Mouse (Mus musculus): Measurements from ENCODE around the gene Myo1e. TPM values are rescaled to one million over a fixed set of nuclear protein-coding genes. Genes with fewer than 3 reads are reported as not detected.

Myo1e gene
- total and polyA plus RNA-seq, 3 experiments, result 82.3 to 186 (median 98.7) TPM

DNA sequence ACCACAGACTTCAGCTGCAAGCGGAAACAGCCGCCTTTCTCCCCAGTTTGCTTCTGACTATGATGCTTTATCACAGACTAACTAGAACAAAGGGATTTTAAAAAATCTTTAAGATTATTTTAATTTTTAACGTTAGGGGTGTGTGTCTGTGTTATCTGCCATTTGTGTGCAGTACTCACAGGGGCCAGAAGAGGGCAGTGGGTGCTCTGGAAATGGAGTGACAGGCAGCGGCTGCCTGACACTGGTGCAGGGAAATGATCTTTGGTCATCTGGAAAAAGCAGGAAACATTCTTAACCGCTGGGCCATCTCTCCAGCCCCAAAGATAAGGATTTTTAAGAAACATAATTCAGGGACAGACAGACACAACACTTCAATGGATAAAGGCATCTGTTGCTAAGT is 4.4 kb upstream of the Myo1e start (continued):
- TF ChIP-seq ELF1 (IDR thresholded peaks at IDR 0.05; ENCODE audit: low read depth, low read length), result 0 out of 2 replicates have a peak, but pooled peaks have one; percentile 31
- no peak for TF ChIP-seq TBP (conservative IDR thresholded peaks at IDR 0.05; ENCODE audit: low read depth, low read length)
- TF ChIP-seq ZC3H11A (IDR thresholded peaks at IDR 0.05; ENCODE audit: low read depth, low read length), result peak; percentile 84
- TF ChIP-seq USF2 (conservative IDR thresholded peaks at IDR 0.05; ENCODE audit: low read depth, low read length), result no peak
- no peak for TF ChIP-seq EP300 (IDR thresholded peaks at IDR 0.05; ENCODE audit: low read length)
- TF ChIP-seq JUND (conservative IDR thresholded peaks at IDR 0.05; ENCODE audit: low read depth, low read length), result no peak
- no peak for TF ChIP-seq NRF1 (IDR thresholded peaks at IDR 0.05; ENCODE audit: low read depth, low read length)
- TF ChIP-seq GABPA (IDR thresholded peaks at IDR 0.05; ENCODE audit: insufficient replicate concordance, low read depth, low read length), result no peak
- peak; percentile 90 for TF ChIP-seq RAD21 (IDR thresholded peaks at IDR 0.05; ENCODE audit: low read depth, low read length)
- TF ChIP-seq E2F4 (IDR thresholded peaks at IDR 0.05; ENCODE audit: insufficient replicate concordance, low read depth, low read length), result 0 out of 2 replicates have a peak, but pooled peaks have one; percentile 22
- TF ChIP-seq JUN (IDR thresholded peaks at IDR 0.05; ENCODE audit: insufficient read depth, low read depth, low read length), result no peak
- TF ChIP-seq BHLHE40 (IDR thresholded peaks at IDR 0.05; ENCODE audit: low read depth, low read length), result no peak
- TF ChIP-seq PAX5 (IDR thresholded peaks at IDR 0.05; ENCODE audit: low read length), result no peak
- peak; percentile 86 for TF ChIP-seq SMC3 (IDR thresholded peaks at IDR 0.05; ENCODE audit: low read depth, low read length)
- TF ChIP-seq ZNF384 (IDR thresholded peaks at IDR 0.05; ENCODE audit: low read depth, low read length), result 0 out of 2 replicates have a peak, but pooled peaks have one; percentile 27

- Histone ChIP-seq H3K27me3 (replicated peaks) (no peaks in the 10 kb centered on the region), H3K4me1 (ENCODE audit: control insufficient read depth in 1 of 2, insufficient read depth in 2 of 2) (peaks cover 0 to 34% of the 10 kb centered on the region in 2 experiments; a peak in 2 of 4 replicates), H3K79me2 (replicated peaks; ENCODE audit: control insufficient read depth, extremely low read depth, insufficient read depth, poor library complexity, severe bottlenecking) (peaks cover 13% of the 10 kb centered on the region), H3K36me3 (replicated peaks in 1 of 2; ENCODE audit: control insufficient read depth in 1 of 2, insufficient read depth in 1 of 2, low read length in 1 of 2) (no peaks in the 10 kb centered on the region), H3K9ac (ENCODE audit: insufficient read depth, low read depth) (no peak overlapping the region), H3K4me2 (ENCODE audit: insufficient read depth, low read depth, poor library complexity, severe bottlenecking) (peak overlapping the region; percentile 88), H3K4me3 (replicated peaks in 1 of 3; ENCODE audit: low read depth in 2 of 3, low read length in 2 of 3, poor library complexity in 1 of 3) (peak overlapping the region in 1 of 3 experiments; percentile 3), H3K27ac (ENCODE audit: insufficient read depth, low read depth) (no peak overlapping the region), H3K9me3 (replicated peaks; ENCODE audit: low read length) (no peaks in the 10 kb centered on the region)
- in situ Hi-C loops (cut with MboI; ENCODE audit: low pct_ligation_motif_present, low pct_unique_long_range_greater_than_20kb, low sequenced_read_pairs), result loop anchor here (10.0 kb wide), 1 partner anchor 101 kb away; no protein-coding TSS in a partner anchor
- peak; percentile 98 for DNase-seq (ENCODE audit: extremely low read depth)
- dilution Hi-C loops (cut with MboI; ENCODE audit: extremely low pct_ligation_motif_present, extremely low pct_unique_long_range_greater_than_20kb, low sequenced_read_pairs), result no loop called here
- TF ChIP-seq JUN (IDR thresholded peaks at IDR 0.05; ENCODE audit: insufficient read depth, low read depth, low read length) (peak; percentile 71; the same call in 1 of the 2 replicates), MXI1 (IDR thresholded peaks at IDR 0.05; ENCODE audit: low read depth, low read length) (peak; percentile 65; the same call in 1 of the 2 replicates), EP300 (IDR thresholded peaks at IDR 0.05; ENCODE audit: low read length) (peak; percentile 98), MYC (IDR thresholded peaks at IDR 0.05; ENCODE audit: low read depth, low read length) (peak; percentile 71), MAZ (IDR thresholded peaks at IDR 0.05; ENCODE audit: low read depth, low read length) (peak; percentile 64; the same call in 1 of the 2 replicates), NRF1 (IDR thresholded peaks at IDR 0.05; ENCODE audit: low read depth, low read length) (no peak), TBP (conservative IDR thresholded peaks at IDR 0.05; ENCODE audit: low read depth, low read length) (no peak), HCFC1 (IDR thresholded peaks at IDR 0.05; ENCODE audit: low read depth, low read length) (peak; percentile 35; the same call in 1 of the 2 replicates), USF1 (IDR thresholded peaks at IDR 0.05; ENCODE audit: low read depth, low read length) (peak; percentile 87), CHD1 (IDR thresholded peaks at IDR 0.05; ENCODE audit: low read depth, low read length) (no peak), BHLHE40 (IDR thresholded peaks at IDR 0.05; ENCODE audit: low read depth, low read length) (peak; percentile 97), SMC3 (IDR thresholded peaks at IDR 0.05; ENCODE audit: low read depth, low read length) (no peak; the same call in 1 of the 2 replicates), RAD21 (IDR thresholded peaks at IDR 0.05; ENCODE audit: low read depth, low read length) (peak; percentile 2), E2F4 (IDR thresholded peaks at IDR 0.05; ENCODE audit: insufficient replicate concordance, low read depth, low read length) (no peak), MEF2A (IDR thresholded peaks at IDR 0.05; ENCODE audit: borderline replicate concordance, low read depth, low read length) (peak; percentile 90), POLR2A (IDR thresholded peaks at IDR 0.05; ENCODE audit: low read depth, low read length) (no peak), PAX5 (IDR thresholded peaks at IDR 0.05; ENCODE audit: low read length) (no peak), CHD2 (IDR thresholded peaks at IDR 0.05; ENCODE audit: low read length) (peak; percentile 59; the same call in 1 of the 2 replicates), CTCF (conservative IDR thresholded peaks at IDR 0.05 in 1 of 2, IDR thresholded peaks at IDR 0.05 in 1 of 2; ENCODE audit: low read depth in 2 of 2, low read length in 2 of 2) (no peak), SIN3A (IDR thresholded peaks at IDR 0.05; ENCODE audit: low read length) (peak; percentile 87), ZKSCAN1 (IDR thresholded peaks at IDR 0.05; ENCODE audit: borderline replicate concordance, low read depth, low read length) (no peak), GABPA (IDR thresholded peaks at IDR 0.05; ENCODE audit: insufficient replicate concordance, low read depth, low read length) (no peak), IRF4 (IDR thresholded peaks at IDR 0.05; ENCODE audit: low read depth, low read length) (peak; percentile 98), NELFE (IDR thresholded peaks at IDR 0.05; ENCODE audit: low read depth, low read length) (no peak), JUND (conservative IDR thresholded peaks at IDR 0.05; ENCODE audit: low read depth, low read length) (peak; percentile 87), ZC3H11A (IDR thresholded peaks at IDR 0.05; ENCODE audit: low read depth, low read length) (no peak), ZMIZ1 (IDR thresholded peaks at IDR 0.05; ENCODE audit: low read depth, low read length) (no peak), ZNF384 (IDR thresholded peaks at IDR 0.05; ENCODE audit: low read depth, low read length) (peak; percentile 85), ELF1 (IDR thresholded peaks at IDR 0.05; ENCODE audit: low read depth, low read length) (no peak), ETS1 (conservative IDR thresholded peaks at IDR 0.05; ENCODE audit: low read depth, low read length) (peak; percentile 91), POLR2AphosphoS2 (IDR thresholded peaks at IDR 0.05; ENCODE audit: low read depth, low read length) (no peak)
Measured at GRCm38 (mm10) chr9:70203267-70204076, 3.7 kb upstream of the Myo1e start.
